In genomic region chr14:76907941-76908340, GRCm38 (mm10) we compare ENCODE assay signal across 11 mouse cellular contexts.
DNase-seq lines count a peak whose midpoint lies in the region; ATAC-seq and TF ChIP-seq lines count a peak whose summit lies in the region.
"Had no signal": no experiment of that assay in that cellular context is flagged by ENCODE, and none has a peak within 500 bp of the region (broad histone marks: within the 10 kb centered on the region; RNA-seq: fewer than 3 reads in every experiment).

No protein-coding gene starts in this region.

- peak; percentile 36 for DNase-seq in kidney, adult 2 months
- DNase-seq in kidney, adult 8-10 months: no peak
- peak; percentile 48 for DNase-seq in ES-CJ7 (ENCODE audit: low read depth, low spot score)
- peak; percentile 13 for DNase-seq in ZHBTc4 (ENCODE audit: low read depth, low spot score)
- peak; percentile 27 for DNase-seq in heart, postnatal 4 days
- DNase-seq in forebrain, embryonic 11.5 days (ENCODE audit: low spot score): no peak
- DNase-seq in MN1 (ENCODE audit: low spot score): no peak
- DNase-seq: cerebellum, adult 11-12 months; liver, embryonic 13.5 days had no signal

- H3K9ac ChIP-seq in forebrain, embryonic 11.5 days (ENCODE audit: low read length): no peak overlapping the region
- H3K9ac ChIP-seq: liver, embryonic 13.5 days had no signal

- no peak for ATAC-seq in forebrain, embryonic 11.5 days (replicated peaks; ENCODE audit: low FRiP score)
- ATAC-seq: inflammation-experienced regulatory T-cells, adult 6 months; Patski had no signal

- H3K27ac ChIP-seq in kidney, adult 2 months (ENCODE audit: insufficient read depth, low read depth, low read length): peak overlapping the region; percentile 74; the same call in 1 of the 2 replicates
- no peak overlapping the region for H3K27ac ChIP-seq in forebrain, embryonic 11.5 days (ENCODE audit: low read depth, low read length)
- H3K27ac ChIP-seq: liver, embryonic 13.5 days had no signal

- 35% methylated on average over 5 of the region's 5 CpGs for WGBS in kidney, adult 2 months
- 82% methylated on average over 5 of the region's 5 CpGs for WGBS in forebrain, embryonic 11.5 days

- no peak for TF ChIP-seq CTCF in kidney, adult 2 months (conservative IDR thresholded peaks at IDR 0.05; ENCODE audit: insufficient read depth, insufficient read length, low read depth, low read length)

- H3K4me2 ChIP-seq in forebrain, embryonic 11.5 days (ENCODE audit: low read depth, low read length, severe bottlenecking): no peak overlapping the region
- H3K4me2 ChIP-seq: liver, embryonic 13.5 days had no signal

- H3K9me3 ChIP-seq in forebrain, embryonic 11.5 days (ENCODE audit: control insufficient read depth, low read length): no peaks in the 10 kb centered on the region
- H3K9me3 ChIP-seq: liver, embryonic 13.5 days had no signal

- H3K36me3 ChIP-seq in kidney, adult 2 months (ENCODE audit: control insufficient read depth, insufficient read depth, low read length): no peaks in the 10 kb centered on the region
- H3K36me3 ChIP-seq in forebrain, embryonic 11.5 days (ENCODE audit: control insufficient read depth, insufficient read depth, low read length): no peaks in the 10 kb centered on the region
- H3K36me3 ChIP-seq: liver, embryonic 13.5 days had no signal

- H3K4me1 ChIP-seq in kidney, adult 2 months (ENCODE audit: control insufficient read depth, insufficient read depth, low read length): peaks cover 11% of the 10 kb centered on the region
- no peaks in the 10 kb centered on the region for H3K4me1 ChIP-seq in forebrain, embryonic 11.5 days (replicated peaks; ENCODE audit: control insufficient read depth, insufficient read depth, low read length)

- TF ChIP-seq POLR2A in kidney, adult 2 months (IDR thresholded peaks at IDR 0.05; ENCODE audit: low read depth, low read length): no peak

- no peaks in the 10 kb centered on the region for H3K27me3 ChIP-seq in kidney, adult 2 months (replicated peaks; ENCODE audit: control insufficient read depth, insufficient read depth, low read length)
- no peaks in the 10 kb centered on the region for H3K27me3 ChIP-seq in forebrain, embryonic 11.5 days (ENCODE audit: control insufficient read depth, insufficient read depth, low read length)
- H3K27me3 ChIP-seq: liver, embryonic 13.5 days; Patski had no signal

- H3K4me3 ChIP-seq in kidney, adult 2 months (ENCODE audit: insufficient read depth, low read depth, low read length): no peak overlapping the region
- H3K4me3 ChIP-seq in forebrain, embryonic 11.5 days (ENCODE audit: low read depth, low read length): no peak overlapping the region
- H3K4me3 ChIP-seq: liver, embryonic 13.5 days had no signal

Comparison
In these comparisons a context has a peak if more than half of its experiments do, and no peak if none do; other contexts are left out.
1. DNase-seq: peak in kidney, adult 2 months (single experiment), ES-CJ7 (single experiment), ZHBTc4 (single experiment) and heart, postnatal 4 days (single experiment); none in kidney, adult 8-10 months (0 of 2), forebrain, embryonic 11.5 days (single experiment) and MN1 (single experiment).